Mouse (Mus musculus) cerebellum, adult 8-10 months (tissue): ENCODE measurements at regions not wholly inside any gene's neighbourhood (a gene's known extent, or its start where the extent isn't known, plus 50 kb on each side); places are given as distances from the start of the nearest gene placed in this dataset.
A peak's percentile ranks its signal among the peaks of the same experiment; 100 is the strongest.

ENCODE experiments used
- DNase-seq: peaks from one replicate; pipeline ENCODE4 v3.0.0; 2022

GRCm38 (mm10) chr8:30494851-30495355 is 2933.6 kb upstream of the 5930422O12Rik start:
- no peak for DNase-seq

DNA sequence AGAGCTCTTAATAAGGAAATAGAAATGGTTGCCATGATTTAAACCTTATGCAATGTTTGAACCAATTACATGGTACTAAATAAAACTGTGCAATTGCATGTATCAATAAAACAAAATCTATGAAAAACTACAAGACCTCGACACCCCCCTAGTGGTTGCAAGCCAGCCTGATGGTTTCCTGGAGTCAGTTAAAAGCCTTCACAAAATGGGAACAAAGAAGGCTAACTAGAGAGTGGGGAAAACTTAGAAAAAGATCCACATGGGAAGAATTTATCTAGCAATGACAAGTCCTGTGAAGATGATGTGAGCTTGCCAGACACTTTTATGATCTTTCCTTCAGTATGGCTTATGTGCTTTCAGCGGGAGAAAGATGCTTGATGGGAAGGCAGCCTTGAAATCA is 2926.3 kb upstream of the 5930422O12Rik start:
- DNase-seq, result peak; percentile 1

- no peak for DNase-seq
Observed at GRCm38 (mm10) chr8:30511358-30511757, 2917.2 kb upstream of the 5930422O12Rik start.

DNA sequence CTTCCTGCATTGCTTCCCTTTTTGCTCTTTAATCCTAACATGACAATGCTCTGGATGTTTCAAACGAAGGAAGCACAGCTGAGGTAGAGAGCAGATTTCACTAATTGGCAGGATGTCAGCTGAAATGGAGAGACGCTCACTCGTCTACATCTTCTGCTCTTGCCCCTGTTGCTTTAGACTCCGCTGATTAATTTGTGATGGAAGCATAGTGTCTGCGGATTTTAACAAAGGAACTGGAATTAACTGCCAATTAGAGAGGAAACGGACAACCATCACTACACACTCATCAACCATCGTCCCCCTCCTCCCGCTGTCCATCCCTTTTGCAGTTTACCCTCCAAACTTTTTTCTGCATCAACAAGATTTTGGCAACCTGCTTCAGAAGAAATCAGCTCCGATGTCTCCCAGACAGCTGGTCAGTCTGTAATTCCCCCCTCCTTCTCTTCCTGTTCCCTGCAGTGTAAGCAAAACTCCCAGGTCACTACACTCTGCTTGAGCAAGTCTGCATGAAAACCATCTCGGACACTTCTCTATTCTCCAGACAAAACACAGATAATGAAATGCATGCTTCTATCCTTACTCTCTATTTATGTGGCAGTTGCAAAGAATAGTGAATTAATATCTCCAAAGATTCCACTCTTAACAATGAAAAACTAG is 2905.6 kb upstream of the 5930422O12Rik start:
- DNase-seq, result no peak

- DNase-seq, result no peak
Observed at GRCm38 (mm10) chr8:30532862-30533500, 2895.5 kb upstream of the 5930422O12Rik start.

- no peak for DNase-seq
Observed at GRCm38 (mm10) chr8:30533501-30533870, 2895.0 kb upstream of the 5930422O12Rik start.

DNA sequence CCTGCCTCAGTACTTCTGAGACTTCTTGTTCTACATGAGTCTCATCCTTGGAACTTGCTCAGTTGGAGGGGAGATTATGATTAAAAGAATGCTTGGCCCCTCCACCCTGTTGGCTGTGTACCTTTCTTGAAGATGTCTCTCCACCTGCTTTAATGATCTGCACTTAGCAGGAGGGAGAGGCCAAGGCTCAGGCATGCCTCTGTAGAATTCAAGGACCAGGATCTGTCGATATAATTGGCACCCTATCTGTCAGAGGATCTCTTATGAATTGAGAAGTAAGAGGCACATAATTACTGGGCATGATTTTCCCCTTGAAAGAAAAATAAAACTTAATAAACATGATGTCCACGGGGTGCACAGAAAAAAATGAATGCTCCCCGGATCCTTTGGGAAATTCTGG is 2893.1 kb upstream of the 5930422O12Rik start:
- no peak for DNase-seq

GRCm38 (mm10) chr8:30542196-30542595 is 2886.3 kb upstream of the 5930422O12Rik start:
- peak; percentile 1 for DNase-seq

GRCm38 (mm10) chr8:30547820-30548219 is 2880.7 kb upstream of the 5930422O12Rik start:
- no peak for DNase-seq

DNA sequence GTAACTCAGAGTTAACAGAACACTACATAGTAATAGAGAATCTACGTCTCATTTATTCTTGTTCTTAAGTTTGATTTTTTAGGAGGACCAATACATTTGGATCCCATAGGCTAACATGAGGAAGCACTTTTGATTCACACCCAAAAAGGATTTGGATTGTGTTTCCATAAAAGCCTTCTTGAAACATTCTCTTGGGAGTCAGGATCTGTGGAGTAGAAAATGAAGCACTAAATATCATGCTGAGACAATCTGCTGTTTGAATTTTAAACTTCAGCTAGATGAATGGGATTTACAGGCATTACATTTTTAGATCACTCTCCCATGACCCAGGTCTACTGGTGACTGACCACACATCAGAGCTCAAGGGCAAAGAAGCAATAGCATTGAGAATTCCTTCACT is 2877.5 kb upstream of the 5930422O12Rik start:
- DNase-seq, result no peak

DNA sequence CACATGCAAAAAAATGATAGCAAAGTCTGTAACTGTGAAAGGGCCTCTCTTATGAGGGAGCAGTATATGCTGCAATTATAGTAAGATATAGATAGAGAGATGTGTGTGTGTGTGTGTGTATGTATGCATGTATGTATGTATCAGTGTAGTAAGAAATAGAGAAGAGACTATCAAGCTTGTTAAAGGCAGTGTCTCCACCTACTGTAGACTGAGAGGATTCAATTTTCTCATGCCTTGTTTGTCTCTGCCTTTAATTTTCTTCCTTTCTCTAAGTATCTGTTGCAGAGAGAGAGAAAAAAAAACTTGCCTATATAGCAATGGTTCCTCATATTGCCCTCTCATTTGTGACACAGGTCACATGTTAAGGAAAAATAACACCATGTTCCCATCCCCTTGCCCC is 2871.1 kb upstream of the 5930422O12Rik start:
- no peak for DNase-seq

DNA sequence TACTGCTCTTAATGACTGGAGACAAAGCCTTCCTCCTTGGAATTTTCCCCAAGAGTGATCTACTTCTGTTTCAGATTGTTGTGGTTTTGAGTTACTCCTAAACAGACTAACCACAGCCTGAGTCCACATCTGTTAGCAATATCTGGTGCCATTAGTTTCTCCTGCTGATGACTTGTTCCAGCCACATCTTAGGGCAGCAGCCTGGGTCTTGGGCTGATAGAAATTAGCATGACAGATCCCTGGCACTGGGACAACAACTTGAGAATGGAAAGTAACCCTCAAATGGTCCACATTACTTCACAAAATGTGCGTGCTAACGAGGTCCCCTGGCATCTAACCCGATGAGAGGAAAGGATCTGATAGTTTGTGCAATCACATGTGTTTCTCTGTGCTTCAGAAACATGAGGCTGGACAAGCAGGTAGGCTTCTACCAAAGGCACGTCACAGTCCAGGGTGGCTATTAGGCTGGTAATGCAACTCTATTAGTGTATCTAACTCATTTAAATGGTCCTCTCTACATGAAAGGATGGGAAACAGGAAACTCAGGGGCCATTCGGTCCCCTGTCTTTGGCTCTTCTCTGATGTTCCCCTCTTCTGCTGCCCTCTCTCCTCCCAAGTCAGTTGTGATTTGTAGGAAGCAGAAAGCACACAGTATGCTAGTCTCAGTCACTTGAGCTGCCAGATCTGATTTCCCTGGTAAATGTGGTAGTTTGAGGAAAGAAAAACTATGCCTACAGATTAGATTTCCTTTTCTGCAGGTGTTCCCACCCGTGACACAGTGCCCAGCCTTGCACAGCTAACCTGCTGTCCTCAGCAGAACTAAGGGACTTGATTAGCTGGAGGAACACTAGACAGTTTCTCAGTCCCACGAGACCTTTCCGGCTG is 2866.9 kb upstream of the 5930422O12Rik start:
- DNase-seq, result no peak

DNA sequence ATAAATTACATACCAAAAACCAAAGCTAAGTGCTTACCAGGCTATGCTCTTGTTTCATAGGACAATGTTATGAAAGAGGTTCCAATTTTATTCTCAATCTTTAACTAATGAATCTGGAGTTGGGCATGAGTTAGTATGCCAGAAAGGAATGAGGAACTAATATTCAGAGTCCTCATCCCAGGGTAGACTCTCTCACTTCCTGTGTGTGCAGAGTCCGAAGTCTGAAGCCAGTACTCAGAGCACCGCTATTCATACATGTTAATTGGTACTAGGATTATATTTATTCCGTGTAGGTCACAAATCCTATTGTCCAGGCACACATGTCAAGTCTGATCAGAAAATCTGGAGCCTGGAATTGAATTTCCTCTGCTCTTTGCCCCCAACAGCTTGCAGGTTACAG is 2858.7 kb upstream of the 5930422O12Rik start:
- DNase-seq, result no peak

DNA sequence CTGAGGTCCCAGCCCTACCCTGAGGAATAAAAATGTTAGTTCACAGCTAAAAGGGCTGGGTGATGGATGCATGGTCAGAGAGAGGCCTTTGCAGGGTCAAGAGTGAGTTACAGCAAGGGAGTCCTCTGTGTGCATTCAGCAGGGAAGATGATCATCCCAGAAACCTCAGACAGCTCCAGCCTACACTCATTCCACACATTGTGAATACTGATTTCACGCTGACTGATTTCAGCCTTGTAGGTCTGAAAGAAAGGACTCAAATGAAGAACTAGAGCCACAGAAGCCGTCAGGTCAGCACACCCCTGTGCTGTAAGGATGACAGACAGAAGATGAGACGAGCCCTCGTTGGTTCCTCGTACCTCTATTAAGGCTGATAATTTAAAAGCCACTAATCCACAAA is 2858.0 kb upstream of the 5930422O12Rik start:
- DNase-seq, result no peak

- no peak for DNase-seq
Observed at GRCm38 (mm10) chr8:30587508-30587907, 2841.0 kb upstream of the 5930422O12Rik start.

- no peak for DNase-seq
Observed at GRCm38 (mm10) chr8:30602421-30602820, 2826.1 kb upstream of the 5930422O12Rik start.

DNA sequence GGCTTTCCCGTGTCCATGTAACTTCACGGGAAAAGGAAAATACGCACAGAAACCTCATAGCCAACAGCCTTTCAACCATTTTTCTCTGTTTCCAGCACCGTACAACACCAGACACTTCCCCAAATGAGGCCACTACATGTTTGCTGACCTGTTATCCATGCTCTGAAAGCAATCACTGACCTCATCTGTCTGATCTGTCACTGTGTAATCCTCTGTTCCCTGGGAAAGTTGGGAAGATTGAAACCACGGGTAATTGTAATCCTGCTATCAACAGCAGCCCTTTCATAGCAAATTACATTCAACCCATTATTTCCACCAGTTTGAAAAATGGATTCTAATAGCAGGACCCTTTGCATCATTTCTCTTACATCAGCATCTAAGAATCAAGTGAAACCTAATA is 2798.2 kb upstream of the 5930422O12Rik start:
- no peak for DNase-seq

GRCm38 (mm10) chr8:30636791-30637190 is 2791.7 kb upstream of the 5930422O12Rik start:
- peak; percentile 35 for DNase-seq

DNA sequence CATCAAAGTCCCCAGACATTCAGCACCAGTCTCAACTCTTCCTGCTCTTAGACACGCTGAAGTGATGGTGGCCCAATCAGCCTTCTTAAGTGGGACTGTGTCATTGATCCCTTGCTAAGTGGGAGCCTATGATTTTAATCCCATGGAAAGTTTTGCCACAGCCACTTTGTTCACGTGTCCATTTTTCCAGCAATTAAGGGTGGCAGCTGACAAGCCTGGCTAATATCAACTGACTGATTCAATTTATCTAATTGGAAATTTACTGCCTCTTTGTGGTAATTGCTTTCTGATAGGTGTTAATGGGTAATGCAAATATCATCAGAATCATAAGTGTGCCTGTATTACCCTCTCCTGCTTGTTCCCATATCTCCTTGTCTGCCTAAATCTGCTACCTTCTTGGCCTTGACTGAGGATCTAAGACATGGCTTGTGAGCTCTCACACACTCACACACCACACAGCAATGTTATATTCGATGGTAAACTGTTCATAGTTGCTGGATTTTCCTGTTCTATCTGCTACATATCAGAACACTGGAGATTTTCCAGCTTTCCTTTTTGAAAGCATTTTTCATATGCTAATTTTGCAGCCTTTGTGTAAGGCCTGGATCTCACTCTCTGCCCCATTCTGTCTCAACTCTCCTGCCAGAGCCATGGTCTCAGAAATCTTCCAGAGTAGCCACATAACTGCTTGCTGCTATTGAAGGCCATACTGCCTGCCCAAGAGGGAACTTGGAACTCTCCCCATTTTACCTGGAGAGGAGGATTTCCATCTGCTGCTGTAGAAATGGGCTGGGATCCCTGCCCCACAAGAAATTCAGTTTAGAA is 2785.4 kb upstream of the 5930422O12Rik start:
- DNase-seq, result peak; percentile 31

DNA sequence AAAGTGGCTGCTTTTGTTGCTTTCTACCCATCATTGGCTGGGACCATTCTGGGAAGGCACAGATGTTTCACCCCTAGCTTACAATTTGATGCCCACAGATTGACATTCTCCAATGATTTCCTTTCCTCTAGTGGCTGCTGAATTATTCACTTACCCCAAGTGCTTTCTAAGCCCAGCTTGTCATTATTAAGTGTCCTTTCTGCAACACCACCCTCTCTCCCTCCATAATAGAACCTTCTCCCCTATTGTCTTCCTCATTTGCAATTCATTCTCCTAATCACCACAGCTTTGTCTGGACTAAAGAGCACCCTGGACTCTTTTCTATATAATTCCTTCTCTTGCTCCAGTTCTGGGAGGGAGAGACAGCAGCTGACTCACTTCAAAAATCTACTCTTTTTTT is 2780.0 kb upstream of the 5930422O12Rik start:
- DNase-seq, result no peak

- DNase-seq, result no peak
Observed at GRCm38 (mm10) chr8:30655749-30656241, 2772.7 kb upstream of the 5930422O12Rik start.

GRCm38 (mm10) chr8:30661261-30661660 is 2767.2 kb upstream of the 5930422O12Rik start:
- DNase-seq, result no peak

- no peak for DNase-seq
Observed at GRCm38 (mm10) chr8:30669451-30669850, 2759.1 kb upstream of the 5930422O12Rik start.
